Mouse (Mus musculus) stomach, postnatal 0 days (tissue): Measurements from ENCODE around the gene Olfr1474.

Experiments
- CTCF ChIP-seq: IDR thresholded peaks from 2 replicates; pipeline ENCODE4 v1.5.1; 2016; ENCODE audit warnings: antibody characterized with exemption, low read depth, mild to moderate bottlenecking, moderate library complexity
- EP300 ChIP-seq: optimal IDR thresholded peaks from 2 replicates; pipeline ENCODE3; 2016; ENCODE audit warnings: antibody characterized with exemption

- TF ChIP-seq CTCF, result no peak
- no peak for TF ChIP-seq EP300
Measured at GRCm38 (mm10) chr19:13455986-13456385, 13.4 kb upstream of the Olfr1474 start, which contains the start of gene Olfr1472.
